Mouse (Mus musculus): ENCODE results near the gene Gm5767. TPM values are rescaled to one million over a fixed set of nuclear protein-coding genes. Genes with fewer than 3 reads are reported as not detected.

Gm5767 gene
- total and polyA plus RNA-seq, 3 experiments, result not detected

- DNase-seq (ENCODE audit: low read depth, low spot score), result peak; percentile 50
- Histone ChIP-seq H3K9me3 (replicated peaks; ENCODE audit: insufficient read depth, low read length) (no peaks in the 10 kb centered on the region), H3K79me2 (ENCODE audit: control insufficient read depth, insufficient read depth, low read length, poor library complexity) (no peaks in the 10 kb centered on the region; the same call in none of the 2 replicates), H3K4me1 (ENCODE audit: control insufficient read depth in 1 of 2, insufficient read depth in 2 of 2, low read length in 2 of 2) (peaks cover 6 to 33% of the 10 kb centered on the region in 2 experiments), H3K36me3 (ENCODE audit: control insufficient read depth in 1 of 2, insufficient read depth in 2 of 2, low read length in 2 of 2) (peaks cover 0 to 16% of the 10 kb centered on the region in 2 experiments; a peak in 2 of 4 replicates), H3K27me3 (ENCODE audit: control insufficient read depth in 1 of 2, insufficient read depth in 2 of 2, low read length in 2 of 2) (no peaks in the 10 kb centered on the region), H3K9ac (ENCODE audit: control insufficient read depth, low read depth, low read length, poor library complexity, severe bottlenecking) (no peak overlapping the region), H3K27ac (ENCODE audit: control insufficient read depth, low read depth, low read length) (no peak overlapping the region), H3K4me3 (ENCODE audit: control insufficient read depth in 1 of 2, insufficient read depth in 1 of 2, low read depth in 2 of 2, low read length in 2 of 2) (peak overlapping the region in 1 of 2 experiments; percentile 43; a peak in 1 of 4 replicates)
- no peak for TF ChIP-seq MAFK (IDR thresholded peaks at IDR 0.05; ENCODE audit: borderline replicate concordance, low read depth, low read length)
- 0 out of 2 replicates have a peak, but pooled peaks have one; percentile 10 for TF ChIP-seq MAZ (IDR thresholded peaks at IDR 0.05; ENCODE audit: low read depth, low read length)
Measured at GRCm38 (mm10) chr16:8670041-8671035, 10.2 kb upstream of the Gm5767 start.

GRCm38 (mm10) chr16:8671551-8672349 is 8.8 kb upstream of the Gm5767 start, which contains the start of gene Carhsp1:
Carhsp1 (minus strand) TSS chr16:8672155.
- DNase-seq (ENCODE audit: low read depth, low spot score), result peak; percentile 96
- Histone ChIP-seq H3K27me3 (ENCODE audit: control insufficient read depth in 1 of 2, insufficient read depth in 2 of 2, low read length in 2 of 2) (no peaks in the 10 kb centered on the region), H3K9ac (ENCODE audit: control insufficient read depth, low read depth, low read length, poor library complexity, severe bottlenecking) (peak within 1 kb of the TSS; percentile 71), H3K79me2 (ENCODE audit: control insufficient read depth, insufficient read depth, low read length, poor library complexity) (no peaks in the 10 kb centered on the region; the same call in none of the 2 replicates), H3K9me3 (replicated peaks; ENCODE audit: insufficient read depth, low read length) (no peaks in the 10 kb centered on the region), H3K36me3 (ENCODE audit: control insufficient read depth in 1 of 2, insufficient read depth in 2 of 2, low read length in 2 of 2) (peaks cover 0 to 25% of the 10 kb centered on the region in 2 experiments; a peak in 2 of 4 replicates), H3K4me3 (ENCODE audit: control insufficient read depth in 1 of 2, insufficient read depth in 1 of 2, low read depth in 2 of 2, low read length in 2 of 2) (peak within 1 kb of the TSS; percentile 62 to 68), H3K4me1 (ENCODE audit: control insufficient read depth in 1 of 2, insufficient read depth in 2 of 2, low read length in 2 of 2) (peaks cover 10 to 42% of the 10 kb centered on the region in 2 experiments), H3K27ac (ENCODE audit: control insufficient read depth, low read depth, low read length) (peak within 1 kb of the TSS; percentile 68)
- TF ChIP-seq MAFK (IDR thresholded peaks at IDR 0.05; ENCODE audit: borderline replicate concordance, low read depth, low read length) (no peak), EP300 (IDR thresholded peaks at IDR 0.05; ENCODE audit: low read depth in 1 of 2, low read length in 2 of 2) (0 out of 4 replicates have a peak, but pooled peaks of 1 of the 2 experiments have one; percentile 18), ELF1 (IDR thresholded peaks at IDR 0.05; ENCODE audit: low read depth, low read length) (peak; percentile 31; the same call in 1 of the 2 replicates), POLR2A (IDR thresholded peaks at IDR 0.05; ENCODE audit: control insufficient read depth in 1 of 2, insufficient read depth in 1 of 2, low read depth in 1 of 2, low read length in 2 of 2, poor library complexity in 1 of 2) (peak; percentile 34 to 87; a peak in 3 of 4 replicates), CHD1 (IDR thresholded peaks at IDR 0.05; ENCODE audit: low read depth, low read length) (no peak), NELFE (IDR thresholded peaks at IDR 0.05; ENCODE audit: low read depth, low read length) (peak; percentile 72), JUND (IDR thresholded peaks at IDR 0.05; ENCODE audit: low read depth, low read length) (no peak), E2F4 (IDR thresholded peaks at IDR 0.05; ENCODE audit: borderline replicate concordance, low read depth, low read length) (0 out of 2 replicates have a peak, but pooled peaks have one; percentile 36), ZMIZ1 (IDR thresholded peaks at IDR 0.05; ENCODE audit: low read depth, low read length) (peak; percentile 90), ZNF384 (IDR thresholded peaks at IDR 0.05; ENCODE audit: low read depth, low read length) (no peak; the same call in 1 of the 2 replicates), GATA1 (IDR thresholded peaks at IDR 0.05; ENCODE audit: low read depth, low read length) (no peak), SMC3 (IDR thresholded peaks at IDR 0.05; ENCODE audit: low read depth, low read length) (peak; percentile 12; the same call in 1 of the 2 replicates), MAZ (IDR thresholded peaks at IDR 0.05; ENCODE audit: low read depth, low read length) (peak; percentile 64), BHLHE40 (IDR thresholded peaks at IDR 0.05; ENCODE audit: borderline replicate concordance, low read depth, low read length) (no peak), SIN3A (IDR thresholded peaks at IDR 0.05; ENCODE audit: low read length) (peak; percentile 37; the same call in 1 of the 2 replicates), HCFC1 (IDR thresholded peaks at IDR 0.05; ENCODE audit: low read depth, low read length) (peak; percentile 11; the same call in 1 of the 2 replicates), ZKSCAN1 (IDR thresholded peaks at IDR 0.05; ENCODE audit: low read depth, low read length) (no peak), POLR2AphosphoS2 (IDR thresholded peaks at IDR 0.05; ENCODE audit: low read length) (peak; percentile 86), MEF2A (IDR thresholded peaks at IDR 0.05; ENCODE audit: extremely low read depth, insufficient replicate concordance, low read depth, low read length, poor library complexity, severe bottlenecking) (no peak), USF1 (IDR thresholded peaks at IDR 0.05; ENCODE audit: low read depth, low read length) (0 out of 2 replicates have a peak, but pooled peaks have one; percentile 7), MAX (IDR thresholded peaks at IDR 0.05; ENCODE audit: low read length) (peak; percentile 78), TAL1 (IDR thresholded peaks at IDR 0.05; ENCODE audit: low read length) (no peak), MYB (IDR thresholded peaks at IDR 0.05; ENCODE audit: low read depth, low read length) (no peak), CTCF (IDR thresholded peaks at IDR 0.05 in 2 of 3, conservative IDR thresholded peaks at IDR 0.05 in 1 of 3; ENCODE audit: control insufficient read depth in 1 of 3, insufficient read depth in 1 of 3, low read depth in 2 of 3, low read length in 3 of 3, poor library complexity in 1 of 3, severe bottlenecking in 1 of 3) (no peak), MYC (IDR thresholded peaks at IDR 0.05; ENCODE audit: low read depth, low read length) (no peak), GABPA (IDR thresholded peaks at IDR 0.05; ENCODE audit: low read depth, low read length) (no peak)
